Mouse (Mus musculus) layer of hippocampus, postnatal 36 days (tissue): Measurements from ENCODE around the gene Gramd1b. TPM values are rescaled to one million over a fixed set of nuclear protein-coding genes. Genes with fewer than 3 reads are reported as not detected.

ENCODE experiments used
- DNase-seq, 2 experiments: peaks; one replicate each; pipeline ENCODE4 v3.0.0; 2022
- total RNA-seq, 2 experiments: library from RNA; stranded (reverse); gene quantifications; 2 replicates each; pipeline ENCODE4 v1.2.3; 2021

Gene Gramd1b
- total RNA-seq, 2 experiments from 2014 or later = 163 to 172 TPM

- DNase-seq = no peak
Observed at GRCm38 (mm10) chr9:40263874-40264273, 267.3 kb downstream of the Gramd1b start.

DNA sequence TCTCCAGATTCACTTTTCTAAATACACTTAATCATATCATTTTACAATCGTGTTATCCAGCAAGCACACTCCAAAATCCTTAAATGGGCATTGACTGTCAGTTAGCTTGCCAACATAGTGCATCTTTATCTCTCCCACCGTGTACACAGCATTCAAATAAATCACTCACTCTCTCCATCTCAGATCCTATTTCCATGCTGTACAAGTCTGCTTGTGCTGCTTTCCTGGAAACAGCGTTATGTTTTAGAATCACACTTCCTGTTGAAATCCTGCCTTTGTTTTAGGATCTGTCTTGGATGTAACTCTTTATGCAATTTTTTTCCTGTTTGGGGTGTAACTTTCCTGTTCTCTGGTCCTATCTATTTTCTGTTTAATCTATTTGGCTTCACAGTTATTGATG is 278.7 kb downstream of the Gramd1b start:
- no peak for DNase-seq

DNA sequence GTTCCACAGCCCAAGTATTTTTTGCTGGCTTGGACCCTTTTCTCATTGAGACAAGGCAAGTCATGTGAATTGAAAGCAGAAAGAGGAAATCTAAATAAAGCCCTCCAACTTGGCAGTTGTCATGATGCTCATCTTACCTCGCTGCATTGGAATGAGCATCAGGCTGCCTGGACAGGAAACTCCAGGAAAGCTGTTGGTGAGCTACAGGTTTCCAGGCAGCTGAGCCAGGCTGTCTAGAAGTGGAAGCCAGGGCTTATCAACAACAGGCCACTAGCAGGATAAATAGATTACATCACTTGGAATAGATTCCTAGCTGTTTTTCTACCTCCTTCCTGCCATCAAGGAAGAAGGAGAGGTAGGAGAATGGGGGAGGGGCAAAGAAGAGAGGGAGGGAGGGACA is 282.1 kb downstream of the Gramd1b start:
- DNase-seq = no peak

GRCm38 (mm10) chr9:40246702-40247101 is 284.5 kb downstream of the Gramd1b start:
- DNase-seq = no peak

- DNase-seq = no peak
Observed at GRCm38 (mm10) chr9:40245974-40246665, 285.1 kb downstream of the Gramd1b start.

DNA sequence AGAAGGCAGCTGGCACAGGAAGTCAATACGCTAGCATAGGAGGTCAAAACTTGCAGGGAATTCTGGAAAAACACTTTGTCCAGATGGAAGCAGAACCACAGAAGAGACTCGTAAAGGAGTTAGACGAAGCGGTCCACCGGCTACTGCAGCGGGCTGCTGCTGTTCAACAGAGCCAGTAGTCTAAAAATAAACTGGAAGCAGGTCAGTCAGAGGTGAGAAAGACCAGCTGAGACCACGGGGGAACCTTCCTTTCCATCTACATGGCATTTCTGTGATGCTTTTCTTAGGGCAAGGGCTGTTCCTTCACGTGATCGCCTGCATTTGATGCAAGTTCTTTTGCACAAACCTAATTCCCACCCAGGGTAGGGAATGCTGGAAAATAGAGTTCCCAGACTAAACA is 285.7 kb downstream of the Gramd1b start:
- no peak for DNase-seq

Other genes starting within 250 kb of the Gramd1b start
- gene Gm21915, start 139.2 kb upstream of the Gramd1b start, total RNA-seq = not detected
- gene Clmp, start 154.6 kb upstream of the Gramd1b start, total RNA-seq = 10 to 100 TPM; 24.6 to 33.8 TPM